Mouse (Mus musculus) liver, embryonic 11.5 days (tissue): ENCODE data around the gene Slc25a26. TPM values are rescaled to one million over a fixed set of nuclear protein-coding genes. Genes with fewer than 3 reads are reported as not detected.

Experiments used
- ATAC-seq: fragments of 200-750 bp; cut with Nextera tagmentation; replicated peaks from 2 replicates; pipeline ENCODE4 v1.8.0; 2017; ENCODE audit warnings: moderate number of reproducible peaks, mild to moderate bottlenecking, moderate TSS enrichment, moderate library complexity; ENCODE audit not compliant: low FRiP score
- DNase-seq: peaks from one replicate; pipeline ENCODE4 v3.0.0-alpha.2; 2017; ENCODE audit warnings: low spot score
- H3K27ac ChIP-seq: fragments of 300-500 bp; sonication (generic); 2 replicates; pipeline ENCODE4 v1.5.1; 2014; ENCODE audit warnings: mild to moderate bottlenecking, low read depth, low read length, control low read depth
- H3K27me3 ChIP-seq: fragments of 300-500 bp; sonication (generic); replicated peaks from 2 replicates; pipeline ENCODE4 v1.6.1; 2014; ENCODE audit warnings: low read length, mixed read lengths; ENCODE audit not compliant: control insufficient read depth, insufficient read depth
- H3K36me3 ChIP-seq: fragments of 300-500 bp; sonication (generic); 2 replicates; pipeline ENCODE4 v1.6.1; 2014; ENCODE audit warnings: mild to moderate bottlenecking, low read length, moderate library complexity, mixed read lengths; ENCODE audit not compliant: control insufficient read depth, insufficient read depth
- H3K4me1 ChIP-seq: fragments of 300-500 bp; sonication (generic); replicated peaks from 2 replicates; pipeline ENCODE4 v1.6.1; 2014; ENCODE audit warnings: low read length, mixed read lengths; ENCODE audit not compliant: control insufficient read depth, insufficient read depth
- H3K4me2 ChIP-seq: fragments of 300-500 bp; sonication (generic); 2 replicates; pipeline ENCODE4 v1.6.1; 2014; ENCODE audit warnings: mild to moderate bottlenecking, control low read depth, moderate library complexity
- H3K4me3 ChIP-seq: fragments of 300-500 bp; sonication (generic); 2 replicates; pipeline ENCODE4 v1.5.1; 2014; ENCODE audit warnings: low read depth, low read length, control low read depth
- H3K9ac ChIP-seq: fragments of 300-500 bp; sonication (generic); 2 replicates; pipeline ENCODE4 v1.6.1; 2014; ENCODE audit warnings: low read depth, low read length, control low read depth
- H3K9me3 ChIP-seq: fragments of 300-500 bp; sonication (generic); 2 replicates; pipeline ENCODE4 v1.6.1; 2016; ENCODE audit warnings: low read length, inconsistent platforms, mixed read lengths; ENCODE audit not compliant: control insufficient read depth
- WGBS: fragments of 180-500 bp; shearing (Covaris S2); extraction: QIAGEN DNeasy Blood & Tissue Kit; methylation state at CpG from one replicate; pipeline ENCODE4 v1.1.7; 2014; 5-methylcytosine and 5-hydroxymethylcytosine counted together
- polyA plus RNA-seq: library from polyadenylated mRNA; unstranded; fragments of >200 nt; fragmentation: Nextera tagmentation; extraction: Ambion mirVana; gene quantifications from 2 replicates; pipeline ENCODE4 v1.2.1, GENCODE M21; 2014

Gene Slc25a26
- polyA plus RNA-seq, 1 experiment from 2014 or later: 8.2 TPM

DNA sequence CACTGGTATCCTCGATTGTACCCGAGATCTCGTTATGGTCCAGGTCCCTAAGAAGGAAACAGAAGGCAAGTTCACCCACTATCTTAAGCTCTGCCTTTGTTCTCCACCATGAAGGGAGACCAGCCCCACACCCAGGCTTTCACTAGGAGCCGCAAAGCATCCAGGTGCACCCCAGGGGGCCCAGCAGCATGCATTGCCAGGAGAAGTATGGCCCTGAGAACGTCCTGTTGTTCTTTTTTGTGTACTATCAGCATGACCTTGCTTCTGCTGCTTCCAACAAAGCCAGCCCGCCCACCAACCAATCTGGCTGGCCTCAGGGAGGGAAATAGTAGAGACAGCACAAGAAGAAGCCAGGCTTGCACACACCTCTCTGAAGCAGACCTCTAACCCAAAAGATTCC is 120.2 kb downstream of the Slc25a26 start:
- no peak overlapping the region for H3K4me2 ChIP-seq
- no peaks in the 10 kb centered on the region for H3K27me3 ChIP-seq
- H3K9ac ChIP-seq: no peak overlapping the region
- ATAC-seq (no peak), DNase-seq (no peak)
- H3K4me1 ChIP-seq: no peaks in the 10 kb centered on the region
- H3K36me3 ChIP-seq: no peaks in the 10 kb centered on the region
- H3K27ac ChIP-seq: no peak overlapping the region
- H3K9me3 ChIP-seq: no peaks in the 10 kb centered on the region
- 76% methylated on average over 6 of the region's 6 CpGs for WGBS
- H3K4me3 ChIP-seq: no peak overlapping the region

DNA sequence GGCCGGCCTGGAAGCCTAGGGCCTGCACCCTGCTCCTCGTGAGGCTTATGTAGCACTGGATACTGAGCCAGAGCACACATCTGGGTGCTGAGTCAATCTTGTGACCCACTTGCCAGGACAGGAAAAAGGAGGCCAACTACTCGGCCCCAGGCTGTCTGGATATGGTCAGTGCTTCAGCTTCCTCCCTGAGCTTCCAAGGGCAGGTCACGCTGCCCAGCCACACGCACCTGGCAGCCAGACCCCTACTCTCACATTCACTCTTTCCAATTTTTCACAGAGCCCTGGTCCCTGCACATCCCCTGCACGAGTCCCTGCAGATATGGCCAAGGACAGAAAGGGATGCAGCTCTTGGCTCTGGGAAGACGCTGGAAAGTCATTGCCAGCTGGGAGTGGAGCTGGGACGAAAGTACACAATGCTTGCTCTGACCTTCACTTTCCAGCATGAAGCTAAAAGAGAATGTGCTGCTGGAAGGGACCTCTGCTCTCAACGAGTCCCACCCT is 120.7 kb downstream of the Slc25a26 start:
- ATAC-seq: no peak
- DNase-seq: no peak
- no peak overlapping the region for H3K4me3 ChIP-seq
- H3K4me1 ChIP-seq: no peaks in the 10 kb centered on the region
- H3K27ac ChIP-seq: no peak overlapping the region
- 80% methylated on average over 9 of the region's 9 CpGs for WGBS
- H3K9me3 ChIP-seq: no peaks in the 10 kb centered on the region
- no peak overlapping the region for H3K4me2 ChIP-seq
- H3K9ac ChIP-seq: no peak overlapping the region
- no peaks in the 10 kb centered on the region for H3K27me3 ChIP-seq
- no peaks in the 10 kb centered on the region for H3K36me3 ChIP-seq

DNA sequence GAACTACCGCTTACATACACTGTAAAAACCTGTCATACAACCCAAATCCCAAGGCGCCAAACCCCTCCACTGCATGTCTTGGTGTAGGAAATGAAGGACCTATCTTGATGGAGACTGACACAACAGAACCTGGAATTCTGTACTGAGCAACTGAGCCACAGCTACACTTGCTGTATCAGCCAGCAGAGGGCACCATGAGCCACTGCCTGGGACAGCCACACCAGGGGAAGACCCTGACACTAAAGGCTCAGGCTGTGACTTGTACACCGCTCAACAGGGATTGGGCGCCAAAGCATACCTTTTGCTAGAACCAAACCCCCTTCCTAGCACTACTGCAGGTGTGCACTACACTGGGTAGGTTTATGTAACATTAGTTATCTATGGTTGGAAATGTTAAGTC is 122.9 kb downstream of the Slc25a26 start:
- Histone ChIP-seq H3K4me2 (no peak overlapping the region), H3K9ac (no peak overlapping the region), H3K4me1 (0 out of 2 replicates have a peak, but pooled peaks cover 3% of the 10 kb centered on the region), H3K27ac (no peak overlapping the region), H3K4me3 (no peak overlapping the region), H3K9me3 (no peaks in the 10 kb centered on the region), H3K27me3 (no peaks in the 10 kb centered on the region), H3K36me3 (no peaks in the 10 kb centered on the region)
- ATAC-seq (0 out of 2 replicates have a peak, but pooled peaks have one; percentile 10), DNase-seq (no peak)
- 78% methylated on average over 4 of the region's 4 CpGs for WGBS

DNA sequence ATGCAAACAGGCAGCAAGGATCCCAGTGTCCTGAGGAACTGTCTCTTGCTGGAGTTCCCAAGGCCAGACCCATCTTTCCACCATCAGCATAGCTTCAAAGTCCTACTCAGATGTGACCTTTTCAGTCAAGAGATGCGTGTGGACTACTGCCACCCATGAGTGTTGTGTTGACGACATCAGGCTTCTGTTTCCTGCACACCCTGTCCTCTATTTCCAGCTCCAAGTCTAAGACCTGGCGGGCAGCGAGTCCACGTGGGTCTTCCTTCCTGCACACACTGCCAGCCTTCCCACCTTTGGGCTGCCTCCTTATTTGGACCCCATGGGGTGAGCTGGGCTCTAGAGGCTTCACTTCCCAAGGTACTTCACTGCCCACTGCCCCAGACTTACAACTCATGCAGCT is 124.4 kb downstream of the Slc25a26 start:
- Histone ChIP-seq H3K9ac (no peak overlapping the region), H3K36me3 (no peaks in the 10 kb centered on the region), H3K4me2 (no peak overlapping the region), H3K9me3 (no peaks in the 10 kb centered on the region), H3K4me3 (no peak overlapping the region), H3K4me1 (0 out of 2 replicates have a peak, but pooled peaks cover 3% of the 10 kb centered on the region), H3K27ac (no peak overlapping the region), H3K27me3 (no peaks in the 10 kb centered on the region)
- ATAC-seq: no peak
- no peak for DNase-seq
- 75% methylated on average over 5 of the region's 5 CpGs for WGBS

DNA sequence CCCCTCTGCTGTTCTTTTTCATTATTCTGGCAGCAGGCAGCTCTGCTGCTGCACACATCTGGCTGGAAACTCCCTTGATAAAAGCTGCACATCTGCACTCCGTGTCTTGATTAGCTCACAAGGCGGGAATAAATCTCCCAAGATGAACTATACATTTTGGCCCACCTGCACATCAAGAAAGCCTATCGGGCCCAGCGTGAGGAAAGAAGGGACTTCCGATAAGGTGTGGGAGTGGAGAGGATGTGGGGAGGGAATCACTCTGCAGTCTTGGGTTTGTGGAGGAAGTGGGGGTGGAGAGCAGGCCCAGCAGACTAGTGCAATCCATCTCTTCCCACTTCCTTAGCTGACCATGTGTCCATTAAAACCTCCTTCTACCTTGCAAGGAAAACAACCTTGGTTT is 125.8 kb downstream of the Slc25a26 start:
- H3K4me1 ChIP-seq: 0 out of 2 replicates have a peak, but pooled peaks cover 3% of the 10 kb centered on the region
- H3K4me3 ChIP-seq: no peak overlapping the region
- H3K27me3 ChIP-seq: no peaks in the 10 kb centered on the region; the same call in 1 of the 2 replicates
- H3K4me2 ChIP-seq: no peak overlapping the region
- no peak overlapping the region for H3K9ac ChIP-seq
- H3K9me3 ChIP-seq: no peaks in the 10 kb centered on the region
- no peaks in the 10 kb centered on the region for H3K36me3 ChIP-seq
- 45% methylated on average over 5 of the region's 5 CpGs for WGBS
- H3K27ac ChIP-seq: no peak overlapping the region
- no peak for ATAC-seq
- no peak for DNase-seq

DNA sequence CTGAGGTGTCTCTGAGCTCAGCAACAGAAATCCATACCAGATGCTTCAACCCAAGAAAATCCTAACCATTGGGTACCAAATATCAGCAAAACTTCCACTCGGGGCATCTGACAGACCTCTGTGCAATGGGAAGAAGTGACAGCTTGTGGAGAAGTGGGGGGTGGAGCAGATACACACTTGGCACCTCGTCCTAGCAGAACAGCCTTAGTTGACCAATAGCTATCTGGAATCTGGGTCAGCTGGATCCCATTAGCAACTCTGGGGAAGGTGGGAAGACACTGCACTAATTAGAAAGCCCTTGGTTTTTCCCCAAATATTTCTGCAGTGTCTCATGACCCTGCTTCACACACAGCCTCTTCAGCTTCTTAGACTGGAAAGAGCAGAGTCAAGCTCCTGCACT is 126.7 kb downstream of the Slc25a26 start:
- Histone ChIP-seq H3K4me1 (0 out of 2 replicates have a peak, but pooled peaks cover 3% of the 10 kb centered on the region), H3K9me3 (no peaks in the 10 kb centered on the region), H3K9ac (no peak overlapping the region), H3K36me3 (no peaks in the 10 kb centered on the region), H3K27me3 (no peaks in the 10 kb centered on the region; the same call in 1 of the 2 replicates), H3K4me2 (no peak overlapping the region), H3K27ac (no peak overlapping the region), H3K4me3 (no peak overlapping the region)
- 40% methylated on average over 2 of the region's 2 CpGs for WGBS
- DNase-seq (no peak), ATAC-seq (no peak)

DNA sequence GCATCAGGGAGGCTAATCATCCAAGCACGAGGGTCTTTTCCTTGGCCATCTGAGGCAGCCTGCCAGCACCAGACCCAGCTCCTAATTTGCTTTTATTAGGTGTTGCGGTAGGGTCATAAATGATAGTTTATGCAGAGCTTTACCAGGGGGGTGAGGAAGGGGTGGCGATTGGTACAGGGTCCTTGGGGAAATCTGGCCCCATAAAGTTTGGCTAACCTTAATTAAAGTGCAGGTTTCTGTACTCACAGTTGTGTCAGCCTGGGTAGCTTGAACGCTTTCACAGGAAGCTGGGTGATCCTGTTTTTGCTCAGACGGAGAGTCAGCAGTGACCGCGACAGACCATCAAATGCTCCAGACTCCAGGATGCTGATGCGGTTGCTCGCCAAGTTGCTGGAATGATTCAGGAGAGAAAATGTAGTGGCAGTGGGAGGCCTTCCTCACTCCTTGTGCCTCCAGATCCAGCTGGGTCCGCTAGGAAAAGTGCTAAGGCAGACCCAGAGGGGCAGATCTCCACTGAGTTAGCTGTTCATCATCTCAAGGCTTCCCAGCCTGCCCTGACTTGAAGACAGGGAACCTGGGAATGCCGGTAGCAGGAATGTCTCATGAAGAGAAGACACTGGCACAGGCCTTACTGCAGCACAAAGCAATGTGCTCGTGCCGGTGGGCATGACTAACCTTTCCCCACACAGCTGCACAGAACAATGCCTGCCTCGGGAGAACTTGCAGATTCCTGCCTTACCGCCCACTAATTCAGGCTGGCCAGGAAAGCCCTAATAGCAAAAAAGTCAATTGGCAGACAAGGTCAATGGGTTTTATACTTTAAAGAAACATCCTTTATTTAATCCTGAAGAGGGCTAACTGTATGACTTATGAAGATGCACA is 127.8 kb downstream of the Slc25a26 start:
- ATAC-seq: no peak
- WGBS: 61% methylated on average over 15 of the region's 15 CpGs
- Histone ChIP-seq H3K4me2 (no peak overlapping the region), H3K27me3 (no peaks in the 10 kb centered on the region; the same call in 1 of the 2 replicates), H3K27ac (no peak overlapping the region), H3K4me3 (no peak overlapping the region), H3K9me3 (no peaks in the 10 kb centered on the region), H3K36me3 (no peaks in the 10 kb centered on the region), H3K9ac (no peak overlapping the region), H3K4me1 (0 out of 2 replicates have a peak, but pooled peaks cover 3% of the 10 kb centered on the region)
- no peak for DNase-seq

DNA sequence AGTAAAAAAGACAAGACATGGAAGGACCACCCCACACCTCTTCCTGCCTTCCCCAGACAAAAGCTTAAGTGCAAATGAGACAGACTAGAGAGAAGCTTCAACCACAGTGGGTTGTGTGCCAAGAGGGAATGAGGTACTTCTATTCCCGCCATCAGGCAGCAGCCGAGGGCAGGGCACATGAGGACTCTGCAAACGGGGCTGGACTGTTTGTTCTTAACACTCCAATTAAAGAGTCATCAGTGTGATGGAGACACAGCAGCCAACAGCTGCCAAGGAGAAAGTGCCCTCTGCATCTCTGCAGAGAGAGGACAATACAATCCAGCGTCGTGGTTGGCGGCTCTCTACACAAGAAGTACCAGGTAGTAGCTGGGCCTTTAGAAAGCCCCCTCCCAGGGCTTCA is 128.7 kb downstream of the Slc25a26 start:
- ATAC-seq: no peak
- 77% methylated on average over 6 of the region's 6 CpGs for WGBS
- no peak overlapping the region for H3K4me2 ChIP-seq
- H3K9me3 ChIP-seq: no peaks in the 10 kb centered on the region
- H3K9ac ChIP-seq: no peak overlapping the region
- no peaks in the 10 kb centered on the region; the same call in 1 of the 2 replicates for H3K27me3 ChIP-seq
- H3K27ac ChIP-seq: no peak overlapping the region
- H3K4me1 ChIP-seq: 0 out of 2 replicates have a peak, but pooled peaks cover 3% of the 10 kb centered on the region
- no peak overlapping the region for H3K4me3 ChIP-seq
- H3K36me3 ChIP-seq: no peaks in the 10 kb centered on the region
- DNase-seq: no peak
